Mouse (Mus musculus) liver, adult (tissue): ENCODE measurements around the gene Vmn2r96.
"Not testable (repeated sequence)": the region's sequence is repeated elsewhere in the genome, so short reads cannot be mapped to it uniquely, and the experiment has no call there.

Experiments used
- GATA4 ChIP-seq: IDR thresholded peaks from 2 replicates; pipeline ENCODE4 v1.6.1; 2014; ENCODE audit warnings: mild to moderate bottlenecking, low read length; ENCODE audit not compliant: insufficient replicate concordance

Gene Vmn2r96

GRCm38 (mm10) chr17:18572851-18573250 is at the start of gene Vmn2r96:
Gene Vmn2r96 (plus strand): TSS chr17:18573151.
- not testable (repeated sequence) for TF ChIP-seq GATA4

GRCm38 (mm10) chr17:18523371-18523770 is 49.6 kb upstream of the Vmn2r96 start:
- TF ChIP-seq GATA4: no peak

GRCm38 (mm10) chr17:18523991-18524390 is 49.0 kb upstream of the Vmn2r96 start:
- TF ChIP-seq GATA4: no peak

GRCm38 (mm10) chr17:18626532-18626931 is 53.6 kb downstream of the Vmn2r96 start:
- no peak for TF ChIP-seq GATA4
